In genomic region chr3:119333335-119334305, GRCm38 (mm10) we compare ENCODE assay signal across 11 mouse cellular contexts.
A peak's percentile ranks its signal among the peaks of the same experiment; 100 is the strongest.
DNase-seq lines count a peak whose midpoint lies in the region; ATAC-seq lines count a peak whose summit lies in the region.
"Had no signal": no experiment of that assay in that cellular context is flagged by ENCODE, and none has a peak within 500 bp of the region (broad histone marks: within the 10 kb centered on the region; RNA-seq: fewer than 3 reads in every experiment).

No protein-coding gene starts in this region.

- ATAC-seq in midbrain, embryonic 12.5 days (ENCODE audit: low FRiP score, low read depth): peak; percentile 69; the same call in 1 of the 2 replicates
- no peak for ATAC-seq in midbrain, embryonic 16.5 days
- no peak for ATAC-seq in kidney, embryonic 14.5 days (ENCODE audit: low FRiP score, low TSS enrichment)

- peak; percentile 4 for DNase-seq in embryo, embryonic 11 days
- no peak for DNase-seq in embryo, embryonic 10 days (ENCODE audit: low spot score)
- peak; percentile 33 for DNase-seq in heart, postnatal 4 days
- DNase-seq in right cerebral cortex, postnatal 25 days: peak; percentile 19
- DNase-seq in kidney, adult 8-10 months: no peak
- DNase-seq: adrenal gland, postnatal 36 days; liver, embryonic 13.5 days had no signal

- H3K9me3 ChIP-seq in midbrain, embryonic 12.5 days: no peaks in the 10 kb centered on the region
- H3K9me3 ChIP-seq in midbrain, embryonic 16.5 days (replicated peaks; ENCODE audit: control insufficient read depth, low read length, poor library complexity, severe bottlenecking): no peaks in the 10 kb centered on the region
- no peaks in the 10 kb centered on the region for H3K9me3 ChIP-seq in kidney, embryonic 14.5 days (ENCODE audit: control insufficient read depth, low read length)
- H3K9me3 ChIP-seq: neural tube, embryonic 13.5 days had no signal

- H3K4me1 ChIP-seq in midbrain, embryonic 12.5 days: peaks cover 9% of the 10 kb centered on the region; the same call in 1 of the 2 replicates
- H3K4me1 ChIP-seq in midbrain, embryonic 16.5 days (ENCODE audit: control insufficient read depth, insufficient read depth, low read length): no peaks in the 10 kb centered on the region
- no peaks in the 10 kb centered on the region for H3K4me1 ChIP-seq in kidney, embryonic 14.5 days (ENCODE audit: control insufficient read depth, insufficient read depth, low read length)
- H3K4me1 ChIP-seq: liver, embryonic 13.5 days had no signal

- no peaks in the 10 kb centered on the region for H3K27me3 ChIP-seq in midbrain, embryonic 12.5 days
- H3K27me3 ChIP-seq in midbrain, embryonic 16.5 days (ENCODE audit: control insufficient read depth, insufficient read depth, low read depth, low read length): no peaks in the 10 kb centered on the region
- no peaks in the 10 kb centered on the region for H3K27me3 ChIP-seq in kidney, embryonic 14.5 days (ENCODE audit: control insufficient read depth, insufficient read depth, low read length)
- H3K27me3 ChIP-seq: liver, embryonic 13.5 days; neural tube, embryonic 13.5 days had no signal

- no peak overlapping the region for H3K9ac ChIP-seq in midbrain, embryonic 12.5 days (replicated peaks)
- no peak overlapping the region for H3K9ac ChIP-seq in midbrain, embryonic 16.5 days (ENCODE audit: low read depth, low read length)
- H3K9ac ChIP-seq in kidney, embryonic 14.5 days (ENCODE audit: low read depth, low read length): no peak overlapping the region
- H3K9ac ChIP-seq: liver, embryonic 13.5 days; neural tube, embryonic 13.5 days had no signal

- no peaks in the 10 kb centered on the region for H3K36me3 ChIP-seq in midbrain, embryonic 12.5 days
- H3K36me3 ChIP-seq in midbrain, embryonic 16.5 days (ENCODE audit: control insufficient read depth, insufficient read depth, low read length): no peaks in the 10 kb centered on the region
- H3K36me3 ChIP-seq in kidney, embryonic 14.5 days (ENCODE audit: control insufficient read depth, insufficient read depth, low read length): no peaks in the 10 kb centered on the region
- H3K36me3 ChIP-seq: liver, embryonic 13.5 days; neural tube, embryonic 13.5 days had no signal

- WGBS in midbrain, embryonic 12.5 days: 28% methylated on average over 7 of the region's 7 CpGs
- WGBS in midbrain, embryonic 16.5 days: 22% methylated on average over 7 of the region's 7 CpGs
- WGBS in kidney, embryonic 14.5 days: 48% methylated on average over 7 of the region's 7 CpGs

- H3K4me3 ChIP-seq in midbrain, embryonic 12.5 days: no peak overlapping the region
- H3K4me3 ChIP-seq in midbrain, embryonic 16.5 days (ENCODE audit: low read depth, low read length): no peak overlapping the region
- H3K4me3 ChIP-seq in kidney, embryonic 14.5 days (ENCODE audit: low read length): no peak overlapping the region
- H3K4me3 ChIP-seq: liver, embryonic 13.5 days; neural tube, embryonic 13.5 days had no signal

- H3K27ac ChIP-seq in midbrain, embryonic 12.5 days (replicated peaks): no peak overlapping the region
- H3K27ac ChIP-seq in midbrain, embryonic 16.5 days (ENCODE audit: low read length): no peak overlapping the region
- H3K27ac ChIP-seq in kidney, embryonic 14.5 days (ENCODE audit: low read depth, low read length): no peak overlapping the region
- H3K27ac ChIP-seq: liver, embryonic 13.5 days; neural tube, embryonic 13.5 days had no signal

- H3K4me2 ChIP-seq in midbrain, embryonic 12.5 days (replicated peaks): no peak overlapping the region
- no peak overlapping the region for H3K4me2 ChIP-seq in midbrain, embryonic 16.5 days (ENCODE audit: low read length)
- H3K4me2 ChIP-seq in kidney, embryonic 14.5 days (replicated peaks; ENCODE audit: low read depth, low read length): no peak overlapping the region
- H3K4me2 ChIP-seq: liver, embryonic 13.5 days; neural tube, embryonic 13.5 days had no signal

Comparison
In these comparisons a context has a peak if more than half of its experiments do, and no peak if none do; other contexts are left out.
1. DNase-seq: peak in embryo, embryonic 11 days (single experiment), heart, postnatal 4 days (single experiment) and right cerebral cortex, postnatal 25 days (single experiment); none in embryo, embryonic 10 days (single experiment) and kidney, adult 8-10 months (0 of 2).